Mouse (Mus musculus) intestine, embryonic 15.5 days (tissue): ENCODE results near the gene Nuak1. TPM values are rescaled to one million over a fixed set of nuclear protein-coding genes. Genes with fewer than 3 reads are reported as not detected.

Experiments
- ATAC-seq: fragments of 200-750 bp; cut with Nextera tagmentation; 2 replicates; pipeline ENCODE4 v1.8.0; 2017; ENCODE audit warnings: moderate TSS enrichment, moderate library complexity
- H3K27ac ChIP-seq: fragments of 300-500 bp; sonication (generic); 2 replicates; pipeline ENCODE4 v1.5.1; 2015; ENCODE audit warnings: mild to moderate bottlenecking, inconsistent platforms
- H3K27me3 ChIP-seq: fragments of 300-500 bp; sonication (generic); replicated peaks from 2 replicates; pipeline ENCODE4 v1.6.1; 2015; ENCODE audit warnings: inconsistent platforms
- H3K36me3 ChIP-seq: fragments of 300-500 bp; sonication (generic); 2 replicates; pipeline ENCODE4 v1.6.1; 2015; ENCODE audit warnings: inconsistent platforms
- H3K4me1 ChIP-seq: fragments of 300-500 bp; sonication (generic); replicated peaks from 2 replicates; pipeline ENCODE4 v1.6.1; 2015; ENCODE audit warnings: inconsistent platforms
- H3K4me2 ChIP-seq: fragments of 300-500 bp; sonication (generic); replicated peaks from 2 replicates; pipeline ENCODE4 v1.6.1; 2015; ENCODE audit warnings: mild to moderate bottlenecking, inconsistent platforms
- H3K4me3 ChIP-seq: fragments of 300-500 bp; sonication (generic); replicated peaks from 2 replicates; pipeline ENCODE4 v1.5.1; 2015; ENCODE audit warnings: inconsistent platforms
- H3K9ac ChIP-seq: fragments of 300-500 bp; sonication (generic); 2 replicates; pipeline ENCODE4 v1.6.1; 2015; ENCODE audit warnings: inconsistent platforms
- H3K9me3 ChIP-seq: fragments of 300-500 bp; sonication (generic); 2 replicates; pipeline ENCODE4 v1.6.1; 2016; ENCODE audit warnings: inconsistent platforms
- WGBS: fragments of 180-500 bp; shearing (Covaris S2); methylation state at CpG from one replicate; pipeline ENCODE4 v1.1.7; 2015; 5-methylcytosine and 5-hydroxymethylcytosine counted together
- polyA plus RNA-seq: library from polyadenylated mRNA; unstranded; fragments of >200 nt; fragmentation: Nextera tagmentation; extraction: Ambion mirVana; gene quantifications from 2 replicates; pipeline ENCODE4 v1.2.1, GENCODE M21; 2015

Gene Nuak1
- polyA plus RNA-seq, 1 experiment from 2014 or later, result 0.92 TPM

DNA sequence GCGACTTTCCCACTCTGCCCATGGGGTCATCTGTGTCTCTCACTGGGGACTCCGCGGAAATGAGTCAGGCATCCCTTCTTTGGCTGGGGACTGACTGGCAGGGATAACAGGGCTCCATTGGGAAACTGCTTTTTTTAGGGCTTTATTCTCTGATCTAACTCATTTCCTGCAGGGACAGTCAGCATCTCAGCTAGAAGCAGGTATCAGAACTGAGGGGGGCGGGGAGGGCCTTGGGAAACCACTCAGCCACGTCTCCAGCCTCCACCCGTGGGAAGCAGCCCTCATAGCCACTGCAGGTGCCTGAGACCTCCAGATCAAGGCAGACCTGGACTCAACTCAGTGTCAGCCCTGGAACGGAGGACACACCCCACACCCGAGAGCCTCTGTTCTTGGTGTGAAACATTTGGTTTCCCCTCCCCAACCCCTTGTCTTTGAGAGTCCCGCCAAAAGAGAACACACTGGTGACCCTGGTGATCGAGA is 68.7 kb downstream of the Nuak1 start:
- no peak overlapping the region for H3K9ac ChIP-seq
- H3K9me3 ChIP-seq, result no peaks in the 10 kb centered on the region
- 45% methylated on average over 10 of the region's 10 CpGs for WGBS
- no peak overlapping the region for H3K4me2 ChIP-seq
- ATAC-seq, result no peak
- H3K27me3 ChIP-seq, result no peaks in the 10 kb centered on the region
- H3K36me3 ChIP-seq, result no peaks in the 10 kb centered on the region
- H3K4me3 ChIP-seq, result no peak overlapping the region
- no peaks in the 10 kb centered on the region for H3K4me1 ChIP-seq
- H3K27ac ChIP-seq, result no peak overlapping the region

DNA sequence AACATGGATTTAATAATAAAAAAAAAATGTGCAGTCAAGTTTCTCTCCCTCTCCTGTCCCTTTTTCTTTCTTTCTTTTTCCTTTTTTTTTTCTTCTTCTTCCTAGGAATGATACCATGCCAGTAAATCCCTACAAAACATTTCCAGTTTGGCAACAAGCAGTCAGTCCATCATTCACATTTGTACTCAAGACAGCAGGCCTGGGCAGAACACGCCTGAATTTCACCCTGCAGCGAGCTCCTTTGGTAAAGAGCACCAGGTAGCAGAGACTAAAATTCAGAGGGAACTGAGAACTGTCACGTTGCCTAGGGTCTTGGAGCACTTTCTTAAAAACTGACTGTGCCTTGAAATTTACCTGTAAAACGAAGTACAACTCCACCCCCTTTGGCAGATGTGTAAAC is 69.2 kb downstream of the Nuak1 start:
- H3K9ac ChIP-seq, result no peak overlapping the region
- H3K4me1 ChIP-seq, result no peaks in the 10 kb centered on the region
- H3K27ac ChIP-seq, result no peak overlapping the region
- H3K4me2 ChIP-seq, result no peak overlapping the region
- 67% methylated on average over 4 of the region's 4 CpGs for WGBS
- H3K36me3 ChIP-seq, result no peaks in the 10 kb centered on the region
- H3K27me3 ChIP-seq, result no peaks in the 10 kb centered on the region
- no peak overlapping the region for H3K4me3 ChIP-seq
- H3K9me3 ChIP-seq, result no peaks in the 10 kb centered on the region
- no peak for ATAC-seq

- H3K27ac ChIP-seq, result no peak overlapping the region
- H3K9me3 ChIP-seq, result no peaks in the 10 kb centered on the region
- H3K4me1 ChIP-seq, result no peaks in the 10 kb centered on the region
- H3K4me3 ChIP-seq, result no peak overlapping the region
- no peak overlapping the region for H3K9ac ChIP-seq
- no peak overlapping the region for H3K4me2 ChIP-seq
- ATAC-seq, result no peak
- no peaks in the 10 kb centered on the region for H3K36me3 ChIP-seq
- no peaks in the 10 kb centered on the region for H3K27me3 ChIP-seq
- 78% methylated on average over 11 of the region's 11 CpGs for WGBS
Measured at GRCm38 (mm10) chr10:84369646-84370314, 70.6 kb downstream of the Nuak1 start.

DNA sequence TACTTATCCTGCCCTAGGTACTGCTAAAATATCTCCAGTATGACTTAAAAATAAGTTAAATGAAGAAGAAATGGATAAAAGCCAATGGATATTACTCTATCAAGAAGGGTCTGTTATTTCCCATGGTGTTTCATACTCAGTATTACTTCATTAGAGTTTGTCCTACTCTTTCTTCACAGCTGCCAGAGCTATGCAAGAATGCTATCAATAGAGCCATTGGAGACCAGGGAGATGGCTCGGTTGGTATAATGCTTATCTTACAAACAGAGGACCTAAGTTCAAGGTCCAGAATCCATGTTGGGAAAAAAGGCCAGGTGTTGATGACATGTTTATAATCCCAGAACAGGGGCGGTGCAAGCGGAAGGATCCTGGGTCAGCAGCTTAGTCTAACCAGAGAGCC is 72.2 kb downstream of the Nuak1 start:
- Histone ChIP-seq H3K4me3 (no peak overlapping the region), H3K27me3 (no peaks in the 10 kb centered on the region), H3K9ac (no peak overlapping the region), H3K27ac (no peak overlapping the region), H3K4me1 (no peaks in the 10 kb centered on the region), H3K4me2 (no peak overlapping the region), H3K9me3 (no peaks in the 10 kb centered on the region), H3K36me3 (no peaks in the 10 kb centered on the region)
- ATAC-seq, result no peak
- WGBS, result 76% methylated on average over 3 of the region's 3 CpGs

DNA sequence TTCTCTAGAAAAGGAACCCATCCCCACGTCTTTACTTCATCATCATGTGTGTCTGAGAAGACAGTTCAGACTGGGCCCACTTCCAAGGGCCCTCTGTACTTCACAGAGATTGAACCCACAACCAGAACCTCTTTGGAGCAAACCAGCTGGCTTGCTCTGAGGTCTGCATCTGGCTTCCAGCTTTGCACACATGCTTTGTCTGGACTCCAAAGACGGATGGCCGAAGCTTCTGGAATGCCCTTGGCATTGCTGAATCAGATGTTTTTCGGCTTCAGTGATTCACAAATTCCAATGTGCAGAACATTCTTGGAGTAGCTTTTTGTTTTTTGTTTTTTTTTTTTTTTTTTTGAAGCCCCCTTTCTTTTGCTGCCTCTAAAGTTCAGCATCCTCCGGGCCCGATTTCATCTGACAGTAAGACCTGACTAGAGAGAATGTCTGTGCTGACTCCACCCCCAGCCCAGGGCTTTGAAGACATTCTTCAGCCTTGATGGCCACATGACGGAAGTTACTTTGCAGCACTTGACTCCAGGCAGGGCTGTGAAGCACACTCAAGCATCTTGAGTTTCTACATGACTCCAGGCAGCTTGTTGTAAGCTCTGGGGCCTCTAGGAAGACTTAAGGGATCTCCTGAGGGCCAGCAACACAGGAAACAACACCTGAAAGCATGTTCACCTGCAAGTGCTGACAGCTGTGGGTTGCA is 75.1 kb downstream of the Nuak1 start:
- Histone ChIP-seq H3K9ac (no peak overlapping the region), H3K36me3 (no peaks in the 10 kb centered on the region), H3K27ac (no peak overlapping the region), H3K27me3 (no peaks in the 10 kb centered on the region), H3K9me3 (no peaks in the 10 kb centered on the region), H3K4me3 (no peak overlapping the region), H3K4me2 (no peak overlapping the region), H3K4me1 (no peaks in the 10 kb centered on the region)
- ATAC-seq, result no peak
- 64% methylated on average over 7 of the region's 7 CpGs for WGBS

- no peak for ATAC-seq
- no peaks in the 10 kb centered on the region for H3K9me3 ChIP-seq
- H3K4me3 ChIP-seq, result no peak overlapping the region
- H3K9ac ChIP-seq, result no peak overlapping the region
- H3K36me3 ChIP-seq, result no peaks in the 10 kb centered on the region
- no peaks in the 10 kb centered on the region for H3K4me1 ChIP-seq
- H3K27ac ChIP-seq, result no peak overlapping the region
- H3K4me2 ChIP-seq, result no peak overlapping the region
- no peaks in the 10 kb centered on the region for H3K27me3 ChIP-seq
- WGBS, result 88% methylated on average over 7 of the region's 7 CpGs
Measured at GRCm38 (mm10) chr10:84363833-84364232, 76.6 kb downstream of the Nuak1 start.

GRCm38 (mm10) chr10:84360953-84361352 is 79.4 kb downstream of the Nuak1 start:
- Histone ChIP-seq H3K4me1 (no peaks in the 10 kb centered on the region), H3K27me3 (no peaks in the 10 kb centered on the region), H3K36me3 (no peaks in the 10 kb centered on the region), H3K9me3 (no peaks in the 10 kb centered on the region), H3K4me2 (no peak overlapping the region), H3K9ac (no peak overlapping the region), H3K4me3 (no peak overlapping the region), H3K27ac (no peak overlapping the region)
- WGBS, result 73% methylated on average over 4 of the region's 4 CpGs
- no peak for ATAC-seq

DNA sequence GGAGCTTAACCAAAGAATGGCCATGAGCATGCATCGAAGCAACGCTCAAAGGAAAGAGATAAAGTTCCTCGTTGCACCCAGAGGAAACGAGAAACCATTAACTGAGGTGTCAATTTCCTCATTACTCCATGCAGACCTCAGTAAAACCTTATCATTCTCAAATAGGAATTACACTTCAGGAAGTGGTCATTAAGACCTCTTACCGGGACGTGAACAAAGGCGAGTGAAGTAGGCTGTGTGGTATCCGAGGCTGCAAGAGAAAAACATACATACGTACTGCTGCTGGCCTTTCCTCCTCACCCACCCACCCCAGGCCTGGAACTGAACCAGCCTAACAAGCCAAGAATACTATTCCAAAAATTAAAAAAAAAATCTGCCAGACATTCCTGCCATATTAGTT is 80.0 kb downstream of the Nuak1 start:
- Histone ChIP-seq H3K4me2 (no peak overlapping the region), H3K27me3 (no peaks in the 10 kb centered on the region), H3K36me3 (no peaks in the 10 kb centered on the region), H3K9me3 (no peaks in the 10 kb centered on the region), H3K4me3 (no peak overlapping the region), H3K9ac (no peak overlapping the region), H3K27ac (no peak overlapping the region), H3K4me1 (no peaks in the 10 kb centered on the region)
- WGBS, result 74% methylated on average over 9 of the region's 9 CpGs
- ATAC-seq, result no peak

DNA sequence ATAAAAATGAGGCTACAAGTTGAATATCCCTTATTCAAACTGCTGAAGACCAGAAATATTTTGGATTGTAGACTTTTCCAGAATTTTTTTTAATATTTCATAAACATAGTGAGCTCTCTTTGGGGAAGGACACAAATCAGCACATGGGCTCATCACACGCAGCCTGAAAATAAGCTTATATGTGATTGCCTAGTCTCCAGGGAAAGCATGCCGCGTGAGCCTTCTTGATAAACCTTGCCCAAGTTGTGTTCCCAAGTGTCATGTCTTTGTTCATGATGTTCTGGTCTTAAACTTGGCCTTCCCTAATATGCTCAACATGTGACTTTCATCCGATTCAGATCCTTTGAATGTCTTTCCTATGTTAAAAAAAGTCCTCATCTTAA is 81.7 kb downstream of the Nuak1 start:
- ATAC-seq, result no peak
- H3K9me3 ChIP-seq, result no peaks in the 10 kb centered on the region
- H3K27ac ChIP-seq, result no peak overlapping the region
- no peaks in the 10 kb centered on the region for H3K4me1 ChIP-seq
- no peak overlapping the region for H3K9ac ChIP-seq
- no peaks in the 10 kb centered on the region for H3K36me3 ChIP-seq
- no peaks in the 10 kb centered on the region for H3K27me3 ChIP-seq
- no peak overlapping the region for H3K4me3 ChIP-seq
- H3K4me2 ChIP-seq, result no peak overlapping the region
- 92% methylated on average over 4 of the region's 4 CpGs for WGBS

DNA sequence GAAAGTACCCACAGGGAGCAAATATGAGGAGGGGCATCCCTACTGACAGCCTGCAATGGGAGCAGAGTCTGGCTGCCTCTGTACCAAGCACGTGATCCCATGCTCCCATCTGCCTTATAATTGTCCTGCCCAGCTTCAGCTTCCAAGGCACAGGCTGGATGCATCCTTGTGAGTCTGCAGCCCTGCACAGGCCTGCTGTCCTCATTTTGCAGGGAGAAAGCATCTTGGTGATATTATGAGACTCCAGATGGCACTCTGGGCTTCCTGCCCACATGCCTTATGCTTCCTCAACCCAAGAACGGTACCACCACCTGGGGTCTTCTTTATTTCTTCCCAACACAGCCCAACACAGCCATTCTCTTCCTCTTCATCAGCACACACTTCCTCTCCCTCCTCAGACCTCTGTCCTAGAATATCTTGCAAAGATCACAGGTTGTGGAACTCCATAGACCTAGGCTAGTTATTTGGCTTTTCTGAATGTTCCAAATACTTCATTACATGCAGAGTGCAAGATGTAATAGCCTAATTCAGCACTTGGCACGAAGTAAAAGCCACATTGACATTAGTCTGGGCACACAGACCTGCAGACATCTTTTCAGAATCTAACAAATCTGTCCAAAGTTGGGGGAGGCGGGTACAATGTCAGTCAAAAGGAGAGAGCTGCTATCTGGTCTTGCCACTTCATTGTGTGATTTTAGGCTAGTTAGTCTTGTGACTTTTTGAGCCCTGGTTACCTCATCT is 82.2 kb downstream of the Nuak1 start:
- Histone ChIP-seq H3K4me3 (no peak overlapping the region), H3K27ac (no peak overlapping the region), H3K9ac (no peak overlapping the region), H3K4me2 (no peak overlapping the region), H3K9me3 (no peaks in the 10 kb centered on the region), H3K36me3 (no peaks in the 10 kb centered on the region), H3K27me3 (no peaks in the 10 kb centered on the region), H3K4me1 (no peaks in the 10 kb centered on the region)
- 67% methylated on average over 4 of the region's 4 CpGs for WGBS
- ATAC-seq, result no peak

DNA sequence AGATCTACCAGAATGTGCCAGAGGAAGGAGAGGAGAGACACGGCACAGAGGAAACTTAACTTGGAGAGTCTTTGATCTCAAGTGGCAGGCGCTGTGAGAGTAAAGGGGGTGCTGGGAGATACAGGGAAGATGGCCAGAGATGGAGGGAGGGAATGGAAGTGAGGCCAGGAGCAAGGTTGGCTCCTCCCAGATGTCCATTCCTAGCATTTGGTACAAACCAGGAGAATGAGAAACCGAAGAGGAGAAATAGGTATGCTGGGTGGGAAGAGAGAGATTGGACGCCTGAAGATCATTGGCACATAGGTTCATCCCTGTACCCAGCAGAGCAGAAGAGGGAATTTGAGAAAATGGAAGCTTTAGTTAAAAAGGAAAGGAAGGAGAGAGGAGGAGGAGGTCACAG is 82.8 kb downstream of the Nuak1 start:
- Histone ChIP-seq H3K4me3 (no peak overlapping the region), H3K9me3 (no peaks in the 10 kb centered on the region), H3K27me3 (no peaks in the 10 kb centered on the region), H3K4me1 (no peaks in the 10 kb centered on the region), H3K9ac (no peak overlapping the region), H3K36me3 (no peaks in the 10 kb centered on the region), H3K27ac (no peak overlapping the region), H3K4me2 (no peak overlapping the region)
- 81% methylated on average over 4 of the region's 4 CpGs for WGBS
- ATAC-seq, result no peak

- H3K9me3 ChIP-seq, result no peaks in the 10 kb centered on the region
- no peak overlapping the region for H3K27ac ChIP-seq
- no peaks in the 10 kb centered on the region for H3K27me3 ChIP-seq
- no peak overlapping the region for H3K4me3 ChIP-seq
- no peaks in the 10 kb centered on the region for H3K36me3 ChIP-seq
- H3K9ac ChIP-seq, result no peak overlapping the region
- no peak for ATAC-seq
- no peaks in the 10 kb centered on the region for H3K4me1 ChIP-seq
- no peak overlapping the region for H3K4me2 ChIP-seq
- 69% methylated on average over 6 of the region's 6 CpGs for WGBS
Measured at GRCm38 (mm10) chr10:84354323-84354722, 86.1 kb downstream of the Nuak1 start.
